Mouse (Mus musculus): ENCODE measurements around the gene Pmel. TPM values are rescaled to one million over a fixed set of nuclear protein-coding genes. Genes with fewer than 3 reads are reported as not detected.

Pmel gene
- under 1 TPM; 0.37 to 0.49 TPM for total RNA-seq (2023)

DNA sequence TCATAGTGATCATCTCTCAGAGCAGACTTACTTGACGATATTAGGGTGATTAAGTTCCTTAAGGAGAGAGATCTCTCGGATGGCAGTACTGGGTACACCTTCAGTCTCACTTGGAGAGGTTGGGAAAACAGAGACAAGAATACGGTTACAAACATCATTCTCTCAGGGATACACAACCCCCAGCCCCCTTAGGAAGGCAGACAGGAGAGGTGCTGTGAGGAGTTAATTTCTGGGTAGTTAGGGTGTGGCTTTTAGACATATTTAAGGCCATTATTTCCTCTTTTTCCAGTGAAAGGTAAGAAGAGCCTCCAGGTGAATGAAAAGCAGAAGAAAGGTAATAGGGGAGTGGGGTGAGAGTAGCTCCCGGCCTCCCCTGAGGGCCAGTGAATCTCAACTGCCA lies at the start of gene Pmel:
Pmel (plus strand) TSS at position 301 of the 400 bp plus-strand sequence.

DNA sequence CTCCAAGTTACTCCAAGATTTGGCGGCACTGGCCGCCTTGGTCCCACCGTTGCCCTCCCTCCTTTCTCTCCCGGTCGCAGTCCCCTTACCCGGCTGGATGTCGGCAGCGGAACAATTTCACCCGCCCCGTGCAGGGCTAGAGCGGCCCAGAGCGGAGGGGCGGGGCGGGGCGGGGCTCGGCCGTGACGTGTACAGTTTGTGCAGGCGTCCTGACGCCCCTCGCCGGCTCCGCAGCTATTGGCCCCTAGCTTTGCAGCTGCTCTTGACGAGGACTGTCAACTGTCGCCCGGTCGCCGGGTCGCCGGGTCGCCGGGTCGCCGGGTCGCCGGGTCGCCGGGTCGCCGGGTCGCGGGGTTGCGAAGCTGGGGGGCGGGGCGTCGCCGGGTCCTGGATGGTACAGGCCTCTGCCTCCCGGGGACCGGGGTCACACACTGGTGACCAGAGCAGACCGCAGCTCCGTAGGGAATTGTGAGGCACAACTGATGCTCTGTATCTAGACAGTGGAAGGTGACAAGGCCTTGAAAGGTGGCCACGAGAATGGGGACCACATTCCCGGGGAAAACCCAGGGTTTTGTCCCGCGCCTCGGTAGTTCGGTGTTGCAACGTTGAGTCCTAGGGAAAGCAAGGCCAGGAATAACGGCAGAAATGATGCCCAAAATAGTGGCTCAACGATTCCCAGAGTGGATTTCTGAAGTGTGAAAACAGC lies 30.1 kb upstream of the Pmel start, which contains the start of gene Suox:
Suox (minus strand) TSS at position 311 of the 706 bp plus-strand sequence.

DNA sequence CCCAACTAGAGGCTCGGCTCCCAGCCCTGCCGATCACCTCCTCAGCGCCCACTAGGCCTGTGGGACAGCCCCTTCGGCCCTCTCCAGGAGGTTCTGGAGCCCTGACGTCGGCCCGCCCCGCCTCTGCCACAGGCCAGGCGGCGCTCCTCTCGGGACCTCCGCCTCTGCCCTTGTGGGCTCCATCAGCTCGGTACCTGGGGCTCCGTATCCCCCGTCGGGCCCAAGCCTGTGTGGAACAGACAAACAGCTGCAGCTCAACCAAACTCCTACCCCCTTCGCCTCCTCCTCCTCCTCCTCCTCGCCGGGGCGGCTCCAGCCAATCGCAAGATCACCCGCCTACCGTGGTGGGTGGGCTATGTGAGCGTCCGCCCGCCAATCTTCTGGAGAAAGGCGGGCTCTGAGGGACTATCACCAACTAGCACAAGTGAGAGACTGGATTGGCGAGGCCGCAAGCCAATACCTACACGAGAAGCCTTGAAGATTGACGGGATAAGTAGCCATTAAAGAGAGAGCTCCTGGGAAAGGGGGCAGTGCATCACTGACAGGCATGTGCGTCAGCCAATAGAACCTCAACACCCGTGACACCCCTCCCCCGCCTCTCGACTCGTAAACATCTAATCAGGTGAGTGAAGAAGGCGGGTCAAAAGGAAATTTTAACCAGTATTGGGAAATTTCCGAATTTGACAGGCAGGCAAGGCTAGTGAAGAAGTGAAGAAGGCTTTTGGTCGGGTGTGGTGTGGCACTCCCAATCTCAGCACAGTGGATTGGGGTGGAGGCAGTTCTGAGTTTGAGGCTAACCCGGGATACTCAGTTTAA lies 7.8 kb upstream of the Pmel start, which contains the start of gene Rab5b:
Rab5b (minus strand) TSS at position 273 of the 816 bp plus-strand sequence.

DNA sequence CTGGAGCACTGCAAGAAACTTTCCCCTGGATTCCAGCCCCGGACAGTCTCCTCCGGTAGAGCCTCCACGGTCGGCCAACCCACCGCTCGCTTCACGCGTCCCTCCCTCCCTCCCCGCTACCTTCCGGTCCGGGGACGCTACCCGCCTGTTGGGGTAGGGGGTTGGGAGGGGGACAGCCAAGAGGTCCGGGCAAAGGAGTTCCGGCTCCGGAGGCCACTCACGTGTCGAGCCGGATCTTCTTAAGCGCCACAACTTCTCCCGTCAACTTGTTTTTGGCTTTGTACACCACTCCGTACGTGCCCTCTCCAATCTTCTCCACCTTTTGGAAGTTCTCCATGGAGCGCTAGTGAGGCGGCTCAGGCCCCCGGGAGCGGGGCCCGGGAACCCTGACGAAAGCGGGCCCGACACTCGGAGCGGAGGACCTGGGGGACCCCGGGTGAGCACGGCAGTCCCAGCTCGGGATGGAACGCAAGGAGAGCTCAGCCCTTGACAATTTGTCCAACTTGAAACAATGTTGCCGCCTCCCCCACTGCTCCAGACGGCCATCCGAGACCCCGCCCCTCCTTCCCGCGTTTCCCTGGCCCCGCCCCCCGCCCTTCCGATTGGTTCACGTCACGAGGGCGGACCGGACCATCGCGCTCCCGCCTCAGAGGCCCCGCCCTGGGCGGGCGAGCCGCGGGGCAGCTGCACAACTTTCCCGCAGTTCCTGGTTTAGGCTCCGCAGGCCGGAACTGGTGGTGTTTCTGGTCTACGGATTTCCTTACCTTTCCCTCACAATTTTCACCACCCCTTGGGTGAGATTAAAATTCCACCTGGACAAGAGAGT lies 709 bp downstream of the Pmel start, which contains the start of gene Cdk2:
Cdk2 (minus strand) TSS at position 541 of the 826 bp plus-strand sequence.

DNA sequence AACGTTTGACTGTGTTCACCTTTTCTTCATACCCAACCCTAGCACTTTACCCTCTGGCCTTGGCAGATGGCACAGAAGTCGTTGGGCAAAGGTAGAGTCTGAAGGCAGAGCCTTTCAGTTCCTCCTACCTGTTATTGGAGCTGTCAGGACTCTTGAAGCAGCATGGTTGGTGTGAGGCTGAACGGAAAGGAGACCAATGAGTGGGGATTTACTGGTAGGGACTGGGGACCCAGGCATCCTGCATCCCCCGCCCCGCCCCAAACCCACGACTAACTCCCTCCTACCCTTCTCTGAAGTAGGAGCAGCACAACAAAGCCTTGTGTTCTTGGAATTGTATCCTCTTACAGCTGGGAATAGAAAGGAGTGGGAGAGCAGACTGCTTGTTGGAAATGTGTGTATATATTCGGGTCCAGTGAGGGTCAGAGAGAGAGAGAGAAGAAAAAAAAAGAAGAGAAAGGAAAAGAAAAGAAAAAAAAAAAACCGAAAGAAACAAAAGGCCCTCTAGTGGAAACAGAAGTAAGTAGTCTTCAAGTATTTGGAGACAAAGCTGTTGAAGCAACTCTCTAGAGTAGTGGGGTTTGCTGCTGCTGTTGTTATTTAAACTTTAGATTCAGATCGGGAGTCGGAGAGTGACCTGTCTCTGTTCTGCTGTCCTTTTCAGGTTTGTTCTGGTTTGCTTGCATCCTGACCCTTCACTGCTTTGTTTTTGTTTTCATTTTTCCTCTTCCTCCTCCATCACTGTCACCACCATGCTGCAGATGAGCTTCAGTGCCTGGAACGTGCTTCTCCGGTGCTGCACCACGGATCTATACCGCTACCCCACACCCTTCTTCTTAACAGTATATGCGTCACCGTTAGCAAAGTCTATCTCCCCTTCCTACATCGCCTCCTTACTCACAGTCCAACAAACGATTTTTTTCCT lies 40.9 kb downstream of the Pmel start, which contains the start of gene Dgka:
Dgka (minus strand) TSS at position 176 of the 922 bp plus-strand sequence.

DNA sequence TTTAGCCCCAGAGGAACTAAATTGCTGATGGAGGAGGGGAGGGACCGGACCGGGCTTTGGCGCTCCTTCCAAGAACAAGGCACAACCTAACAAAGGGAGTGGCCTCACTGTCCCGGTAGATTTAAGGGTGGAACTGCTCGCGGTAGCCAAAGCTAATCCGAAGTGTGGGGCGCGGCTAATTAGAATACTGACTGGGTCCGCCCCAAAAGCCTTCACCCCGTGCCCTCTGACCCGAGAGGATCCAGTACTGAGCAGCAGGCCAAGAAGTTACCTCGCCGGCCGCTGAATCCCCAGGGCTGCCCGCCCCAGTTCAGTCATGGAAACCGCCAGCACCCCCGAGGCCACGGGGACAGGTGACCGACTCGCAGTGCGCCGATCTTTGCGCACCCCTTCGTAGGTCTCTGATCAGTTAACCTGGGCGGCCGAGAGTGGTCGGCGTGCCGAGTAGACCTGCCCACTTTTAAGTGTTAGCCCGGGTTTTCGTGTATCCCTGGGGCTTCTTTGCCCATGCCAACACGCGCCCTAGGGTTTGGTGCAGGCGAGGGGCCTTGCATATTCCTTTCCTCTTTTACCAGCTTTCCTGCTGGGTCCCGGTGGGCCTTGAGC lies 43.8 kb downstream of the Pmel start, which contains the start of gene Pym1:
Pym1 (plus strand) TSS at position 244 of the 606 bp plus-strand sequence.

Other genes starting within 250 kb of the Pmel start
- 100 to 1,000 TPM; 111 to 131 TPM for gene Smarcc2, start 244.9 kb upstream of the Pmel start, total RNA-seq (2023)
- 100 to 1,000 TPM; 761 to 845 TPM for gene Myl6, start 210.1 kb upstream of the Pmel start, total RNA-seq (2023)
- 1 to 10 TPM in 1 of 2 experiments, under 1 TPM in 1; 0.52 to 1.3 TPM for gene Myl6b, start 205.5 kb upstream of the Pmel start, total RNA-seq (2023)
- 100 to 1,000 TPM; 138 to 156 TPM for gene Esyt1, start 178.3 kb upstream of the Pmel start, total RNA-seq (2023)
- 10 to 100 TPM; 39.5 to 40.5 TPM for gene Zc3h10, start 156.4 kb upstream of the Pmel start, total RNA-seq (2023)
- gene Rpl41, start 154.9 kb upstream of the Pmel start, total RNA-seq (2023): 1,000 to 10,000 TPM; 2,671 to 2,681 TPM
- 10 to 100 TPM; 39.1 to 41.6 TPM for gene Pa2g4, start 138.2 kb upstream of the Pmel start, total RNA-seq (2023)
- gene Erbb3, start 114.5 kb upstream of the Pmel start, total RNA-seq (2023): 1 to 10 TPM; 1.7 TPM
- 100 to 1,000 TPM; 780 to 995 TPM for gene Rps26, start 77.4 kb upstream of the Pmel start, total RNA-seq (2023)
- gene Ikzf4, start 58.2 kb upstream of the Pmel start, total RNA-seq (2023): under 1 TPM in 1 of 2 experiments, not detected in 1; 0.16 TPM
- 1 to 10 TPM; 2.9 to 4.4 TPM for gene Suox, start 30.1 kb upstream of the Pmel start, total RNA-seq (2023)
- gene Rab5b, start 7.9 kb upstream of the Pmel start, total RNA-seq (2023): 10 to 100 TPM; 87.5 to 89.5 TPM
- 10 to 100 TPM; 34.9 to 37.9 TPM for gene Cdk2, start 836 bp downstream of the Pmel start, total RNA-seq (2023)
- gene Dgka, start 40.7 kb downstream of the Pmel start, total RNA-seq (2023): 10 to 100 TPM; 49.5 to 55.2 TPM
- 10 to 100 TPM; 20.3 to 22.7 TPM for gene Pym1, start 43.7 kb downstream of the Pmel start, total RNA-seq (2023)
- 10 to 100 TPM in 1 of 2 experiments, 1 to 10 TPM in 1; 9.8 to 18.0 TPM for gene Mmp19, start 86.7 kb downstream of the Pmel start, total RNA-seq (2023)
- gene Dnajc14, start 99.9 kb downstream of the Pmel start, total RNA-seq (2023): 10 to 100 TPM; 63.2 to 69.8 TPM
- gene Tmem198b, start 100.2 kb downstream of the Pmel start, total RNA-seq (2023): 10 to 100 TPM; 10.8 to 11.1 TPM
- gene Sarnp, start 113.1 kb downstream of the Pmel start, total RNA-seq (2023): 10 to 100 TPM; 40.5 to 49.9 TPM
- gene Ormdl2, start 117.5 kb downstream of the Pmel start, total RNA-seq (2023): 10 to 100 TPM; 30.9 to 41.1 TPM
- under 1 TPM; 0.43 to 0.50 TPM for gene Gdf11, start 187.5 kb downstream of the Pmel start, total RNA-seq (2023)
- 1 to 10 TPM; 3.9 to 5.2 TPM for gene Cd63, start 196.8 kb downstream of the Pmel start, total RNA-seq (2023)
- 1 to 10 TPM; 4.9 to 5.2 TPM for gene Rdh5, start 218.7 kb downstream of the Pmel start, total RNA-seq (2023)
- 100 to 1,000 TPM in 1 of 2 experiments, 10 to 100 TPM in 1; 85.1 to 109 TPM for gene Bloc1s1, start 219.8 kb downstream of the Pmel start, total RNA-seq (2023)
- gene Itga7, start 229.6 kb downstream of the Pmel start, total RNA-seq (2023): not detected

Data from monocyte, adult 59 days (primary cell).